Mouse (Mus musculus) G1E (cell line): ENCODE results near the gene Uts2.

Experiments
- CTCF ChIP-seq: IDR thresholded peaks from 2 replicates; pipeline ENCODE4 v1.5.1; 2012; ENCODE audit warnings: low read depth, low read length, inconsistent platforms, mixed read lengths
- GATA1 ChIP-seq: IDR thresholded peaks from 2 replicates; pipeline ENCODE4 v1.6.1; 2012; ENCODE audit warnings: borderline replicate concordance, low read length, inconsistent platforms, mixed read lengths
- GATA2 ChIP-seq: IDR thresholded peaks from 2 replicates; pipeline ENCODE4 v1.6.1; 2012; ENCODE audit warnings: low read depth, low read length, inconsistent platforms, borderline replicate concordance
- POLR2AphosphoS5 ChIP-seq: IDR thresholded peaks from 2 replicates; pipeline ENCODE4 v1.6.1; 2012; ENCODE audit warnings: low read depth, low read length, inconsistent platforms; ENCODE audit not compliant: insufficient replicate concordance
- TAL1 ChIP-seq: conservative IDR thresholded peaks from 2 replicates; pipeline ENCODE4 v1.6.1; 2012; ENCODE audit warnings: low read depth, low read length, inconsistent platforms, mixed read lengths

- TF ChIP-seq CTCF (no peak), GATA1 (no peak), GATA2 (no peak), TAL1 (no peak), POLR2AphosphoS5 (no peak)
Measured at GRCm38 (mm10) chr4:151041506-151041905, 44.6 kb downstream of the Uts2 start.
